Comparison of ENCODE assay signal across 7 mouse cellular contexts in genomic region chr4:139535127-139535695, GRCm38 (mm10). TPM values are rescaled to one million over a fixed set of nuclear protein-coding genes. Genes with fewer than 3 reads are reported as not detected.
DNase-seq lines count a peak whose midpoint lies in the region; ATAC-seq lines count a peak whose summit lies in the region.

No protein-coding gene starts in this region.

- 0 out of 2 replicates have a peak, but pooled peaks have one; percentile 29 for ATAC-seq in embryonic facial prominence, embryonic 13.5 days (ENCODE audit: insufficient number of reproducible peaks, insufficient read depth, low FRiP score, low TSS enrichment, low read depth)
- ATAC-seq in intestine, embryonic 14.5 days (replicated peaks; ENCODE audit: low FRiP score, low TSS enrichment, low read depth) = peak; percentile 75
- ATAC-seq in liver, embryonic 13.5 days (ENCODE audit: low read depth) = peak; percentile 74

- WGBS in embryonic facial prominence, embryonic 13.5 days = 31% methylated on average over 12 of the region's 12 CpGs
- 24% methylated on average over 12 of the region's 12 CpGs for WGBS in intestine, embryonic 14.5 days
- WGBS in liver, embryonic 13.5 days (ENCODE audit: insufficient replicate concordance) = 36% methylated on average over 12 of the region's 12 CpGs

- no peak overlapping the region for H3K4me3 ChIP-seq in embryonic facial prominence, embryonic 13.5 days
- no peak overlapping the region for H3K4me3 ChIP-seq in intestine, embryonic 14.5 days (ENCODE audit: low read depth, low read length)
- H3K4me3 ChIP-seq in liver, embryonic 13.5 days (replicated peaks) = no peak overlapping the region

- DNase-seq in adrenal gland, postnatal 10 days = peak; percentile 34
- peak; percentile 67 for DNase-seq in intestine, embryonic 14.5 days (ENCODE audit: low spot score)
- DNase-seq in liver, embryonic 13.5 days = no peak
- DNase-seq in urinary bladder, adult 2 months (ENCODE audit: low spot score) = peak; percentile 59
- DNase-seq in layer of hippocampus, adult 18-20 months (ENCODE audit: low spot score in 2 of 2) = no peak
- DNase-seq in frontal cortex, postnatal 10 days (ENCODE audit: low spot score in 2 of 2) = no peak

- H3K36me3 ChIP-seq in embryonic facial prominence, embryonic 13.5 days = no peaks in the 10 kb centered on the region
- H3K36me3 ChIP-seq in intestine, embryonic 14.5 days (ENCODE audit: control insufficient read depth, insufficient read depth, low read length) = no peaks in the 10 kb centered on the region
- H3K36me3 ChIP-seq in liver, embryonic 13.5 days = no peaks in the 10 kb centered on the region

- H3K27me3 ChIP-seq in embryonic facial prominence, embryonic 13.5 days = no peaks in the 10 kb centered on the region
- H3K27me3 ChIP-seq in intestine, embryonic 14.5 days (replicated peaks; ENCODE audit: control insufficient read depth, insufficient read depth, low read length) = no peaks in the 10 kb centered on the region
- no peaks in the 10 kb centered on the region for H3K27me3 ChIP-seq in liver, embryonic 13.5 days

- no peak overlapping the region for H3K9ac ChIP-seq in embryonic facial prominence, embryonic 13.5 days
- 0 out of 2 replicates have a peak overlapping the region, but pooled peaks have one; percentile 5 for H3K9ac ChIP-seq in intestine, embryonic 14.5 days (ENCODE audit: low read length)
- no peak overlapping the region for H3K9ac ChIP-seq in liver, embryonic 13.5 days

- H3K9me3 ChIP-seq in embryonic facial prominence, embryonic 13.5 days = no peaks in the 10 kb centered on the region
- H3K9me3 ChIP-seq in intestine, embryonic 14.5 days (ENCODE audit: control insufficient read depth, low read length) = no peaks in the 10 kb centered on the region
- H3K9me3 ChIP-seq in liver, embryonic 13.5 days (replicated peaks) = no peaks in the 10 kb centered on the region

- no peak overlapping the region for H3K4me2 ChIP-seq in embryonic facial prominence, embryonic 13.5 days
- no peak overlapping the region for H3K4me2 ChIP-seq in intestine, embryonic 14.5 days (ENCODE audit: low read length)
- no peak overlapping the region for H3K4me2 ChIP-seq in liver, embryonic 13.5 days

- H3K4me1 ChIP-seq in embryonic facial prominence, embryonic 13.5 days = no peaks in the 10 kb centered on the region
- H3K4me1 ChIP-seq in intestine, embryonic 14.5 days (replicated peaks; ENCODE audit: control insufficient read depth, insufficient read depth, low read length) = 0 out of 2 replicates have a peak, but pooled peaks cover 9% of the 10 kb centered on the region
- H3K4me1 ChIP-seq in liver, embryonic 13.5 days (replicated peaks) = peaks cover 12% of the 10 kb centered on the region

- no peak overlapping the region for H3K27ac ChIP-seq in embryonic facial prominence, embryonic 13.5 days
- H3K27ac ChIP-seq in intestine, embryonic 14.5 days (ENCODE audit: low read depth) = peak overlapping the region; percentile 57
- H3K27ac ChIP-seq in liver, embryonic 13.5 days = peak overlapping the region; percentile 80

RNA-seq across cellular contexts. Expression of gene Iffo2, which starts 4.9 kb away (rescaled TPM):
- 10 to 100 TPM; 16.4 to 17.5 TPM for total RNA-seq in adrenal gland, postnatal 10 days (2021)
- polyA plus RNA-seq in embryonic facial prominence, embryonic 13.5 days (2015; fragmentation: Nextera tagmentation; extraction: Ambion mirVana) = 4.0 and 4.3 TPM in 2 replicates
- 5.1 and 5.2 TPM in 2 replicates for polyA plus RNA-seq in intestine, embryonic 14.5 days (2014; fragmentation: Nextera tagmentation; extraction: Ambion mirVana)
- polyA plus RNA-seq in liver, embryonic 13.5 days (2015; fragmentation: Nextera tagmentation; extraction: Ambion mirVana) = 1.0 and 1.1 TPM in 2 replicates
- 7.7 and 9.8 TPM in 2 replicates for polyA plus RNA-seq in urinary bladder, adult 2 months (2012; rRNA removed)
- 10 to 100 TPM; 18.6 to 19.2 TPM for total RNA-seq in layer of hippocampus, adult 18-20 months (2021)

Comparison
In these comparisons a context has a peak if more than half of its experiments do, and no peak if none do; other contexts are left out.
1. DNase-seq: peak in adrenal gland, postnatal 10 days (single experiment), intestine, embryonic 14.5 days (single experiment) and urinary bladder, adult 2 months (single experiment); none in liver, embryonic 13.5 days (single experiment), layer of hippocampus, adult 18-20 months (0 of 2) and frontal cortex, postnatal 10 days (0 of 2).
2. Peak in every context shown above with its lines, with median percentiles within 50 percentile points of each other: ATAC-seq.